Mouse (Mus musculus) limb, embryonic 13.5 days (tissue): Measurements from ENCODE around the gene Olfr686. TPM values are rescaled to one million over a fixed set of nuclear protein-coding genes. Genes with fewer than 3 reads are reported as not detected.

ENCODE experiments used
- polyA plus RNA-seq: library from polyadenylated mRNA; unstranded; fragments of >200 nt; fragmentation: Nextera tagmentation; extraction: Ambion mirVana; gene quantifications from 2 replicates; pipeline ENCODE4 v1.2.1, GENCODE M21; 2015

Gene Olfr686
- polyA plus RNA-seq, 1 experiment from 2014 or later, result not detected

Other genes starting within 250 kb of the Olfr686 start
- not detected in 2 replicates for gene Olfr670, start 244.9 kb downstream of the Olfr686 start, polyA plus RNA-seq
- gene Olfr671, start 228.4 kb downstream of the Olfr686 start, polyA plus RNA-seq, result not detected in 2 replicates
- gene Olfr672, start 205.5 kb downstream of the Olfr686 start, polyA plus RNA-seq, result not detected in 2 replicates
- not detected in 2 replicates for gene Olfr675, start 179.0 kb downstream of the Olfr686 start, polyA plus RNA-seq
- not detected in 2 replicates for gene Olfr676, start 174.8 kb downstream of the Olfr686 start, polyA plus RNA-seq
- gene Olfr677, start 156.1 kb downstream of the Olfr686 start, polyA plus RNA-seq, result not detected in 2 replicates
- gene Olfr678, start 143.0 kb downstream of the Olfr686 start, polyA plus RNA-seq, result not detected in 2 replicates
- not detected in 2 replicates for gene Olfr679, start 126.3 kb downstream of the Olfr686 start, polyA plus RNA-seq
- gene Olfr680-ps1, start 114.7 kb downstream of the Olfr686 start, polyA plus RNA-seq, result not detected in 2 replicates
- gene Olfr681, start 90.6 kb downstream of the Olfr686 start, polyA plus RNA-seq, result not detected in 2 replicates
- gene Olfr683, start 60.5 kb downstream of the Olfr686 start, polyA plus RNA-seq, result not detected in 2 replicates
- gene Olfr684, start 43.8 kb downstream of the Olfr686 start, polyA plus RNA-seq, result not detected in 2 replicates
- not detected in 2 replicates for gene Olfr685, start 21.5 kb downstream of the Olfr686 start, polyA plus RNA-seq
- gene Olfr688, start 80.6 kb upstream of the Olfr686 start, polyA plus RNA-seq, result not detected in 2 replicates
- not detected in 2 replicates for gene Olfr689, start 103.7 kb upstream of the Olfr686 start, polyA plus RNA-seq
- not detected in 2 replicates for gene Olfr690, start 126.6 kb upstream of the Olfr686 start, polyA plus RNA-seq
- not detected in 2 replicates for gene Olfr691, start 134.8 kb upstream of the Olfr686 start, polyA plus RNA-seq
- not detected in 2 replicates for gene Olfr692, start 160.7 kb upstream of the Olfr686 start, polyA plus RNA-seq
- not detected in 2 replicates for gene Gm5901, start 167.6 kb upstream of the Olfr686 start, polyA plus RNA-seq
- 47.0 and 49.2 TPM in 2 replicates for gene Fam160a2, start 192.6 kb upstream of the Olfr686 start, polyA plus RNA-seq
- gene Cnga4, start 197.1 kb upstream of the Olfr686 start, polyA plus RNA-seq, result not detected in 2 replicates
- 0.09 TPM in 1 of 2 replicates, not detected in the other for gene Cckbr, start 218.2 kb upstream of the Olfr686 start, polyA plus RNA-seq